In genomic region chr6:52177061-52177735, GRCm38 (mm10) we compare ENCODE assay signal across 10 mouse cellular contexts. TPM values are rescaled to one million over a fixed set of nuclear protein-coding genes. Genes with fewer than 3 reads are reported as not detected.
DNase-seq lines count a peak whose midpoint lies in the region; ATAC-seq and TF ChIP-seq lines count a peak whose summit lies in the region.
"Had no signal": no experiment of that assay in that cellular context is flagged by ENCODE, and none has a peak within 500 bp of the region (broad histone marks: within the 10 kb centered on the region; RNA-seq: fewer than 3 reads in every experiment).

5730596B20Rik (plus strand) TSS chr6:52177498.

- peak within 1 kb of the TSS; percentile 63 for H3K27ac ChIP-seq in brown adipose tissue, adult 24 weeks (replicated peaks; ENCODE audit: low read depth, low read length)
- peak within 1 kb of the TSS; percentile 87 for H3K27ac ChIP-seq in intestine, postnatal 0 days (ENCODE audit: low read depth, low read length)
- H3K27ac ChIP-seq in liver, embryonic 15.5 days (replicated peaks) = no peak within 1 kb of the TSS

- ATAC-seq in intestine, postnatal 0 days = no peak
- no peak for ATAC-seq in liver, embryonic 15.5 days (ENCODE audit: insufficient read depth)

- TF ChIP-seq CTCF in intestine, postnatal 0 days (IDR thresholded peaks at IDR 0.05; ENCODE audit: low read depth) = no peak

- WGBS in intestine, postnatal 0 days = 4% methylated on average over 36 of the region's 36 CpGs
- 5% methylated on average over 36 of the region's 36 CpGs for WGBS in liver, embryonic 15.5 days (ENCODE audit: insufficient replicate concordance)

- H3K4me2 ChIP-seq in intestine, postnatal 0 days (replicated peaks; ENCODE audit: low read depth) = peak within 1 kb of the TSS; percentile 76
- peak within 1 kb of the TSS; percentile 25 for H3K4me2 ChIP-seq in liver, embryonic 15.5 days

- H3K4me3 ChIP-seq in brown adipose tissue, adult 24 weeks (ENCODE audit: insufficient read depth, low read depth, low read length) = peak within 1 kb of the TSS; percentile 59
- H3K4me3 ChIP-seq in intestine, postnatal 0 days (ENCODE audit: low read depth, low read length) = peak within 1 kb of the TSS; percentile 61
- peak within 1 kb of the TSS; percentile 39; the same call in 1 of the 2 replicates for H3K4me3 ChIP-seq in liver, embryonic 15.5 days (replicated peaks)

- peaks cover 21% of the 10 kb centered on the region for H3K4me1 ChIP-seq in brown adipose tissue, adult 24 weeks (ENCODE audit: control insufficient read depth, insufficient read depth, insufficient read length, low read length)
- H3K4me1 ChIP-seq in intestine, postnatal 0 days (replicated peaks; ENCODE audit: control insufficient read depth, insufficient read depth, low read length) = no peaks in the 10 kb centered on the region
- peaks cover 9% of the 10 kb centered on the region; the same call in 1 of the 2 replicates for H3K4me1 ChIP-seq in liver, embryonic 15.5 days (replicated peaks)

- H3K9me3 ChIP-seq in intestine, postnatal 0 days (ENCODE audit: control insufficient read depth) = no peaks in the 10 kb centered on the region
- H3K9me3 ChIP-seq in liver, embryonic 15.5 days (replicated peaks) = no peaks in the 10 kb centered on the region

- peak within 1 kb of the TSS; percentile 68 for H3K9ac ChIP-seq in intestine, postnatal 0 days (ENCODE audit: low read depth, low read length)
- H3K9ac ChIP-seq in liver, embryonic 15.5 days = no peak within 1 kb of the TSS

- H3K27me3 ChIP-seq in intestine, postnatal 0 days (replicated peaks; ENCODE audit: control insufficient read depth, insufficient read depth, low read length) = peaks cover 19% of the 10 kb centered on the region; the same call in 1 of the 2 replicates
- H3K27me3 ChIP-seq in liver, embryonic 15.5 days = peaks cover 99% of the 10 kb centered on the region

- intact Hi-C loops in left cerebral cortex, postnatal 10 days (cut with DNase I) = no loop called here

- H3K36me3 ChIP-seq in intestine, postnatal 0 days (ENCODE audit: control insufficient read depth, insufficient read depth) = no peaks in the 10 kb centered on the region
- H3K36me3 ChIP-seq in liver, embryonic 15.5 days (replicated peaks) = no peaks in the 10 kb centered on the region

- DNase-seq in adrenal gland, postnatal 14 days = peak; percentile 48
- no peak for DNase-seq in adrenal gland, adult 8-10 months
- DNase-seq in left cerebral cortex, adult 9 months (ENCODE audit: low spot score in 2 of 2) = no peak
- no peak for DNase-seq in left cerebral cortex, postnatal 10 days (ENCODE audit: extremely low spot score in 1 of 2, low spot score in 2 of 2)
- DNase-seq in MN1 (ENCODE audit: low spot score) = no peak
- DNase-seq: B cell, adult 2 months; spleen, adult 18-20 months had no signal

RNA-seq across cellular contexts. Expression of gene 5730596B20Rik, which starts in this region (rescaled TPM):
- total RNA-seq in adrenal gland, postnatal 14 days (2021) = 0.45 and 0.63 TPM in 2 replicates
- total RNA-seq in adrenal gland, adult 8-10 months (2022) = under 1 TPM; 0.17 to 0.77 (median 0.42) TPM
- not detected in 2 replicates for polyA plus RNA-seq in brown adipose tissue, adult 24 weeks (2012; ENCODE audit: insufficient read depth, insufficient read length, missing spikeins)
- 0.61 and 0.97 TPM in 2 replicates for polyA plus RNA-seq in intestine, postnatal 0 days (2015; fragmentation: Nextera tagmentation; extraction: Ambion mirVana)
- 0.05 TPM in 2 replicates for polyA plus RNA-seq in liver, embryonic 15.5 days (2015; fragmentation: Nextera tagmentation; extraction: Ambion mirVana)
- not detected for total RNA-seq in left cerebral cortex, postnatal 10 days (2021)

Comparison
In these comparisons a context has a peak if more than half of its experiments do, and no peak if none do; other contexts are left out.
1. Peak in DNase-seq in adrenal gland, postnatal 14 days; RNA of the gene not detected or under 1 TPM.